Mouse (Mus musculus) CH12F3 (cell line): ENCODE measurements around the gene Card9.
"Not testable (repeated sequence)": the region's sequence is repeated elsewhere in the genome, so short reads cannot be mapped to it uniquely, and the experiment has no call there.

Experiments used
- in situ Hi-C: fragments of 300-500 bp; cut with MboI; formaldehyde crosslinking; loops from 2 replicates; pipeline ENCODE4 v1.14.3; 2020; ENCODE audit warnings: low sequenced_read_pairs

Card9 gene

GRCm38 (mm10) chr2:26360772-26361171, at the start of gene Card9:
TSS of gene Card9 (minus strand) at chr2:26360918.
- in situ Hi-C loops: no loop called here

- in situ Hi-C loops: no loop called here
These were observed 49.4 kb upstream of the Card9 start for GRCm38 (mm10) chr2:26410091-26410490.

GRCm38 (mm10) chr2:26409362-26409761, 48.6 kb upstream of the Card9 start:
- in situ Hi-C loops: no loop called here

GRCm38 (mm10) chr2:26408515-26409356, 48.0 kb upstream of the Card9 start, which contains the start of gene Inpp5e:
TSS of gene Inpp5e (minus strand) at chr2:26409203.
- in situ Hi-C loops: no loop called here

- in situ Hi-C loops: no loop called here
These were observed 42.6 kb upstream of the Card9 start for GRCm38 (mm10) chr2:26403306-26403705.

GRCm38 (mm10) chr2:26402265-26402664, 41.5 kb upstream of the Card9 start:
- in situ Hi-C loops: no loop called here

GRCm38 (mm10) chr2:26401023-26401422, 40.3 kb upstream of the Card9 start:
- in situ Hi-C loops: no loop called here

- in situ Hi-C loops: no loop called here
These were observed 39.6 kb upstream of the Card9 start for GRCm38 (mm10) chr2:26400296-26400695.

- in situ Hi-C loops: no loop called here
These were observed 38.9 kb upstream of the Card9 start for GRCm38 (mm10) chr2:26399647-26400046.

GRCm38 (mm10) chr2:26398978-26399377, 38.3 kb upstream of the Card9 start:
- in situ Hi-C loops: no loop called here

GRCm38 (mm10) chr2:26391617-26392016, 30.9 kb upstream of the Card9 start:
- in situ Hi-C loops: no loop called here

- in situ Hi-C loops: no loop called here
These were observed 30.2 kb upstream of the Card9 start for GRCm38 (mm10) chr2:26390954-26391353.

GRCm38 (mm10) chr2:26389154-26389690, 28.5 kb upstream of the Card9 start, which contains the start of the genes Entr1 and Pmpca:
TSS of gene Entr1 (minus strand) at chr2:26389316.
TSS of gene Pmpca (plus strand) at chr2:26389339.
- in situ Hi-C loops: no loop called here

- in situ Hi-C loops: no loop called here
These were observed 28.0 kb upstream of the Card9 start for GRCm38 (mm10) chr2:26388682-26389153.

GRCm38 (mm10) chr2:26387713-26388112, 27.0 kb upstream of the Card9 start:
- in situ Hi-C loops: no loop called here

- in situ Hi-C loops: not testable (repeated sequence)
These were observed 20.2 kb upstream of the Card9 start for GRCm38 (mm10) chr2:26380871-26381270.

GRCm38 (mm10) chr2:26380131-26380771, 19.5 kb upstream of the Card9 start, which contains the start of gene Snapc4:
TSS of gene Snapc4 (minus strand) at chr2:26380653.
- in situ Hi-C loops: no loop called here

- in situ Hi-C loops: no loop called here
These were observed 11.7 kb upstream of the Card9 start for GRCm38 (mm10) chr2:26372396-26372795.

GRCm38 (mm10) chr2:26368572-26368971, 7.9 kb upstream of the Card9 start:
- in situ Hi-C loops: no loop called here

- in situ Hi-C loops: no loop called here
These were observed 7.2 kb upstream of the Card9 start for GRCm38 (mm10) chr2:26367911-26368310.

GRCm38 (mm10) chr2:26364738-26365465, 4.2 kb upstream of the Card9 start:
- in situ Hi-C loops: no loop called here
